Mouse (Mus musculus): ENCODE data around the gene Sf3b3. TPM values are rescaled to one million over a fixed set of nuclear protein-coding genes. Genes with fewer than 3 reads are reported as not detected.

The Sf3b3 gene
- total and polyA plus RNA-seq, 3 experiments, result 167 to 224 (median 170) TPM

- H3K27ac ChIP-seq (ENCODE audit: control insufficient read depth, low read depth, low read length), result no peak overlapping the region
- TF ChIP-seq GABPA (IDR thresholded peaks at IDR 0.05; ENCODE audit: low read depth, low read length), result no peak
- no peak for TF ChIP-seq TCF12 (IDR thresholded peaks at IDR 0.05; ENCODE audit: low read depth, low read length)
- TF ChIP-seq RAD21 (IDR thresholded peaks at IDR 0.05; ENCODE audit: low read depth, low read length), result no peak
- TF ChIP-seq KAT2A (conservative IDR thresholded peaks at IDR 0.05; ENCODE audit: low read depth, low read length), result no peak
- no peak for TF ChIP-seq ZC3H11A (IDR thresholded peaks at IDR 0.05; ENCODE audit: low read depth, low read length)
- TF ChIP-seq NELFE (IDR thresholded peaks at IDR 0.05; ENCODE audit: low read depth, low read length), result no peak
- TF ChIP-seq ZKSCAN1 (IDR thresholded peaks at IDR 0.05; ENCODE audit: low read depth, low read length), result no peak
- no peak for TF ChIP-seq ZNF384 (IDR thresholded peaks at IDR 0.05; ENCODE audit: low read depth, low read length)
- no peak for TF ChIP-seq USF2 (IDR thresholded peaks at IDR 0.05; ENCODE audit: borderline replicate concordance in 1 of 2, insufficient read depth in 1 of 2, low read depth in 1 of 2, low read length in 2 of 2)
- TF ChIP-seq E2F4 (IDR thresholded peaks at IDR 0.05; ENCODE audit: borderline replicate concordance, low read depth, low read length), result no peak
- TF ChIP-seq USF1 (IDR thresholded peaks at IDR 0.05; ENCODE audit: low read depth, low read length), result no peak
- no peak for TF ChIP-seq HCFC1 (IDR thresholded peaks at IDR 0.05; ENCODE audit: low read depth, low read length)
- TF ChIP-seq ELF1 (IDR thresholded peaks at IDR 0.05; ENCODE audit: low read depth, low read length), result no peak
- no peak for TF ChIP-seq SIN3A (IDR thresholded peaks at IDR 0.05; ENCODE audit: low read length)
- TF ChIP-seq CTCF (IDR thresholded peaks at IDR 0.05 in 2 of 3, conservative IDR thresholded peaks at IDR 0.05 in 1 of 3; ENCODE audit: control insufficient read depth in 1 of 3, insufficient read depth in 1 of 3, low read depth in 2 of 3, low read length in 3 of 3, poor library complexity in 1 of 3, severe bottlenecking in 1 of 3), result no peak
- TF ChIP-seq POLR2A (IDR thresholded peaks at IDR 0.05; ENCODE audit: control insufficient read depth in 1 of 2, insufficient read depth in 1 of 2, low read depth in 1 of 2, low read length in 2 of 2, poor library complexity in 1 of 2), result no peak
- TF ChIP-seq CHD1 (IDR thresholded peaks at IDR 0.05; ENCODE audit: low read depth, low read length), result no peak
- no peak for TF ChIP-seq EP300 (IDR thresholded peaks at IDR 0.05; ENCODE audit: low read depth in 1 of 2, low read length in 2 of 2)
- no peak for TF ChIP-seq TBP (IDR thresholded peaks at IDR 0.05; ENCODE audit: low read depth, low read length)
- no peak for TF ChIP-seq MAFK (IDR thresholded peaks at IDR 0.05; ENCODE audit: borderline replicate concordance, low read depth, low read length)
Measured at GRCm38 (mm10) chr8:110772452-110772851, 74.1 kb downstream of the Sf3b3 start.

GRCm38 (mm10) chr8:110767261-110767660, 79.3 kb downstream of the Sf3b3 start:
- Histone ChIP-seq H3K9ac (ENCODE audit: control insufficient read depth, low read depth, low read length, poor library complexity, severe bottlenecking) (no peak overlapping the region), H3K36me3 (ENCODE audit: control insufficient read depth in 1 of 2, insufficient read depth in 2 of 2, low read length in 2 of 2) (no peaks in the 10 kb centered on the region), H3K4me1 (ENCODE audit: control insufficient read depth in 1 of 2, insufficient read depth in 2 of 2, low read length in 2 of 2) (no peaks in the 10 kb centered on the region), H3K4me3 (ENCODE audit: control insufficient read depth in 1 of 2, insufficient read depth in 1 of 2, low read depth in 2 of 2, low read length in 2 of 2) (no peak overlapping the region), H3K79me2 (ENCODE audit: control insufficient read depth, insufficient read depth, low read length, poor library complexity) (no peaks in the 10 kb centered on the region), H3K27me3 (ENCODE audit: control insufficient read depth in 1 of 2, insufficient read depth in 2 of 2, low read length in 2 of 2) (no peaks in the 10 kb centered on the region), H3K27ac (ENCODE audit: control insufficient read depth, low read depth, low read length) (no peak overlapping the region), H3K9me3 (replicated peaks; ENCODE audit: insufficient read depth, low read length) (no peaks in the 10 kb centered on the region)
- TF ChIP-seq CTCF (IDR thresholded peaks at IDR 0.05 in 2 of 3, conservative IDR thresholded peaks at IDR 0.05 in 1 of 3; ENCODE audit: control insufficient read depth in 1 of 3, insufficient read depth in 1 of 3, low read depth in 2 of 3, low read length in 3 of 3, poor library complexity in 1 of 3, severe bottlenecking in 1 of 3) (no peak), TAL1 (IDR thresholded peaks at IDR 0.05; ENCODE audit: low read length) (no peak), USF2 (IDR thresholded peaks at IDR 0.05; ENCODE audit: borderline replicate concordance in 1 of 2, insufficient read depth in 1 of 2, low read depth in 1 of 2, low read length in 2 of 2) (no peak), MEF2A (IDR thresholded peaks at IDR 0.05; ENCODE audit: extremely low read depth, insufficient replicate concordance, low read depth, low read length, poor library complexity, severe bottlenecking) (no peak), CHD2 (IDR thresholded peaks at IDR 0.05; ENCODE audit: low read length) (no peak)
- DNase-seq (ENCODE audit: low read depth, low spot score), result no peak

More at GRCm38 (mm10) chr8:110772452-110772851, 74.1 kb downstream of the Sf3b3 start:
- Histone ChIP-seq H3K79me2 (ENCODE audit: control insufficient read depth, insufficient read depth, low read length, poor library complexity) (no peaks in the 10 kb centered on the region), H3K36me3 (ENCODE audit: control insufficient read depth in 1 of 2, insufficient read depth in 2 of 2, low read length in 2 of 2) (no peaks in the 10 kb centered on the region), H3K27me3 (ENCODE audit: control insufficient read depth in 1 of 2, insufficient read depth in 2 of 2, low read length in 2 of 2) (no peaks in the 10 kb centered on the region; a peak in 1 of 4 replicates), H3K4me1 (ENCODE audit: control insufficient read depth in 1 of 2, insufficient read depth in 2 of 2, low read length in 2 of 2) (no peaks in the 10 kb centered on the region), H3K9ac (ENCODE audit: control insufficient read depth, low read depth, low read length, poor library complexity, severe bottlenecking) (no peak overlapping the region), H3K4me3 (ENCODE audit: control insufficient read depth in 1 of 2, insufficient read depth in 1 of 2, low read depth in 2 of 2, low read length in 2 of 2) (no peak overlapping the region), H3K9me3 (replicated peaks; ENCODE audit: insufficient read depth, low read length) (no peaks in the 10 kb centered on the region)
- DNase-seq (ENCODE audit: low read depth, low spot score), result no peak
